Mouse (Mus musculus) kidney, adult 2 months (tissue): Measurements from ENCODE around the gene Stxbp2.

Source experiments
- CTCF ChIP-seq: fragments of 200-500 bp; conservative IDR thresholded peaks from 2 replicates; pipeline ENCODE4 v1.5.1; 2011; ENCODE audit warnings: low read depth, mild to moderate bottlenecking, control low read depth, low read length, moderate library complexity, mixed read lengths; ENCODE audit not compliant: insufficient read depth, insufficient read length
- POLR2A ChIP-seq: fragments of 200-500 bp; IDR thresholded peaks from one replicate; pipeline ENCODE4 v1.6.1; 2011; ENCODE audit warnings: low read depth, low read length, control low read depth

GRCm38 (mm10) chr8:3684530-3684929 is 53.8 kb downstream of the Stxbp2 start:
- TF ChIP-seq CTCF: no peak
- TF ChIP-seq POLR2A: no peak
